Mouse (Mus musculus) lung, postnatal 0 days (tissue): ENCODE measurements around the gene Flnc. TPM values are rescaled to one million over a fixed set of nuclear protein-coding genes. Genes with fewer than 3 reads are reported as not detected.

ENCODE experiments used
- ATAC-seq: fragments of 200-750 bp; cut with Nextera tagmentation; 2 replicates; pipeline ENCODE4 v1.8.0; 2017; ENCODE audit warnings: moderate library complexity
- DNase-seq: peaks from one replicate; pipeline ENCODE4 v3.0.0-alpha.2; 2016; ENCODE audit warnings: low spot score
- H3K27ac ChIP-seq: fragments of 300-500 bp; sonication (generic); 2 replicates; pipeline ENCODE4 v1.5.1; 2014; ENCODE audit warnings: antibody characterized with exemption, mild to moderate bottlenecking, low read length, mixed read lengths
- H3K27me3 ChIP-seq: fragments of 300-500 bp; sonication (generic); replicated peaks from 2 replicates; pipeline ENCODE4 v1.6.1; 2014; ENCODE audit warnings: low read length, mixed read lengths; ENCODE audit not compliant: insufficient read depth
- H3K36me3 ChIP-seq: fragments of 300-500 bp; sonication (generic); 2 replicates; pipeline ENCODE4 v1.6.1; 2014; ENCODE audit warnings: low read length, mixed read lengths; ENCODE audit not compliant: insufficient read depth
- H3K4me1 ChIP-seq: fragments of 300-500 bp; sonication (generic); 2 replicates; pipeline ENCODE4 v1.6.1; 2014; ENCODE audit warnings: antibody characterized with exemption, low read depth, low read length, mixed read lengths; ENCODE audit not compliant: insufficient read depth
- H3K4me2 ChIP-seq: fragments of 300-500 bp; sonication (generic); replicated peaks from 2 replicates; pipeline ENCODE4 v1.6.1; 2014; ENCODE audit warnings: low read depth, mild to moderate bottlenecking, low read length, moderate library complexity, mixed read lengths
- H3K4me3 ChIP-seq: fragments of 300-500 bp; sonication (generic); 2 replicates; pipeline ENCODE4 v1.5.1; 2014; ENCODE audit warnings: low read depth, low read length
- H3K9ac ChIP-seq: fragments of 300-500 bp; sonication (generic); replicated peaks from 2 replicates; pipeline ENCODE4 v1.6.1; 2014; ENCODE audit warnings: low read depth, mild to moderate bottlenecking
- H3K9me3 ChIP-seq: fragments of 300-500 bp; sonication (generic); 2 replicates; pipeline ENCODE4 v1.6.1; 2016; ENCODE audit warnings: low read length, mixed read lengths
- CTCF ChIP-seq: IDR thresholded peaks from 2 replicates; pipeline ENCODE4 v1.5.1; 2016; ENCODE audit warnings: antibody characterized with exemption, mild to moderate bottlenecking
- EP300 ChIP-seq: IDR thresholded peaks from 2 replicates; pipeline ENCODE4 v1.6.1; 2016; ENCODE audit warnings: antibody characterized with exemption, mild to moderate bottlenecking, control low read depth
- WGBS: fragments of 180-500 bp; shearing (Covaris S2); extraction: QIAGEN DNeasy Blood & Tissue Kit; methylation state at CpG from one replicate; pipeline ENCODE4 v1.1.7; 2014; 5-methylcytosine and 5-hydroxymethylcytosine counted together
- polyA plus RNA-seq: library from polyadenylated mRNA; unstranded; fragments of >200 nt; fragmentation: Nextera tagmentation; extraction: Ambion mirVana; gene quantifications from 2 replicates; pipeline ENCODE4 v1.2.1, GENCODE M21; 2015

Gene Flnc
- polyA plus RNA-seq, 1 experiment from 2014 or later = 1.2 TPM

DNA sequence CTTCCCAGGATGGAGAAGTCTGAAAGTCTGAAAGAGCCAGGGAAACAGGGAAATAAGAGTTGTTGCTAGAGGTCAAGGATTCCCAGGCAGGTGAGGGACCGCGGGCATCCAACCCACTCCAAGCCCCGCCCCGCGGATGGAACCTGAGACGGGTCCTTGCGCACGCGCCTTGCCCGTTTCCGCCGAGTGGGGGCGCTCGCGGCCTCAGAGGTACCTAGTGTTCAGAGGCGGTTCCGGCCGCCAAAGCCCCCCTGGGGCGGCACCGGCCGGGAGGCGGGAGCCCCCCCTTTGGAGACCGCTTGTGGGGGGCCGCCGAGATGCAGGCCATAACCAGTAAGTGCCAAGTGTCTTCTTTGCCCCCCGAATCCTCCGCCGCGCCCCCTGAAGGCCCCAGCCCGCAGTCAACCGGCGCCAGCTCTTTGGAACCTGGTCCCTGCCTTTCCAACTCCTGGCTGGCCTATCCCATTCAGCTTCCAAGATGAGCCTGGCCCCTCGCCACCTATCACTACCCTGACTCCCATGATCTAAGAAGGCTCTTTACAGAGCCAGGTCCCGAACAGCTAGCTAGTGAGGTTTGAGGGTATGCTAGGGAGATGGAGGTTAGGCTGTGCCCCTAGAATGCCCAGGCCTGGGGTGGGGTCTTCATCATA, 30.2 kb upstream of the Flnc start:
- Histone ChIP-seq H3K27me3 (0 out of 2 replicates have a peak, but pooled peaks cover 6% of the 10 kb centered on the region), H3K4me3 (no peak overlapping the region)

GRCm38 (mm10) chr6:29406412-29406811, 26.6 kb upstream of the Flnc start:
- DNase-seq = no peak
- H3K9ac ChIP-seq = no peak overlapping the region
- 0 out of 2 replicates have a peak, but pooled peaks cover 6% of the 10 kb centered on the region for H3K27me3 ChIP-seq
- TF ChIP-seq CTCF (no peak), EP300 (no peak)
- H3K4me3 ChIP-seq = no peak overlapping the region
- no peaks in the 10 kb centered on the region for H3K9me3 ChIP-seq
- no peak overlapping the region for H3K4me2 ChIP-seq
- no peak overlapping the region for H3K27ac ChIP-seq
- no peaks in the 10 kb centered on the region for H3K36me3 ChIP-seq
- ATAC-seq = no peak
- H3K4me1 ChIP-seq = no peaks in the 10 kb centered on the region
- 80% methylated on average over 6 of the region's 6 CpGs for WGBS

More for the DNA sequence above, 30.2 kb upstream of the Flnc start:
- 7% methylated on average over 33 of the region's 34 CpGs for WGBS
- H3K4me2 ChIP-seq = no peak overlapping the region
- DNase-seq (no peak), ATAC-seq (no peak)
- H3K9ac ChIP-seq = no peak overlapping the region
- no peaks in the 10 kb centered on the region for H3K4me1 ChIP-seq
- TF ChIP-seq CTCF (peak; percentile 24; the same call in 1 of the 2 replicates), EP300 (no peak)
- no peak overlapping the region for H3K27ac ChIP-seq
- no peaks in the 10 kb centered on the region for H3K36me3 ChIP-seq
- H3K9me3 ChIP-seq = no peaks in the 10 kb centered on the region

DNA sequence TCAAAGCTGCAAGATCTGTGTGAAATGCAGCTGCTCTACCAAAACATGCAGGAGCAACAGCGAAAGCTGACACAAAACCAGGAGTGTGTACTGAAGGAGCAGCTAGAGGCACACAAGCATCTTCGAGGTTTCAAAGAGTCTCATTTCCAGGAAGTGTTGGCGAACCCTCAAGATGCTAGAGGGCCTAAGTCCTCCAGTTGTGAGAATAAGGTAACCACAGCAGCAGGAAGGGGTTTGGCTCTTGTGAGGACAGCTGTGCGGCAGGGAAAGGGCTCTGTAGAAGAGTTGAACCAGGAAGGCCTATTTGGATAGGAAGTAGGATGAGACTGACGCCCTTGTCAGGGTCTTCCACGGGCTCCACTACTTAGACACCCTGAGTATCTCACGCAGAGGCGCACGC, 17.6 kb upstream of the Flnc start:
- Histone ChIP-seq H3K4me1 (no peaks in the 10 kb centered on the region), H3K4me3 (no peak overlapping the region), H3K27me3 (no peaks in the 10 kb centered on the region), H3K27ac (no peak overlapping the region), H3K4me2 (no peak overlapping the region), H3K9me3 (no peaks in the 10 kb centered on the region), H3K9ac (no peak overlapping the region), H3K36me3 (no peaks in the 10 kb centered on the region)
- DNase-seq (peak; percentile 28), ATAC-seq (no peak)
- 66% methylated on average over 9 of the region's 9 CpGs for WGBS
- TF ChIP-seq CTCF (no peak), EP300 (no peak)

DNA sequence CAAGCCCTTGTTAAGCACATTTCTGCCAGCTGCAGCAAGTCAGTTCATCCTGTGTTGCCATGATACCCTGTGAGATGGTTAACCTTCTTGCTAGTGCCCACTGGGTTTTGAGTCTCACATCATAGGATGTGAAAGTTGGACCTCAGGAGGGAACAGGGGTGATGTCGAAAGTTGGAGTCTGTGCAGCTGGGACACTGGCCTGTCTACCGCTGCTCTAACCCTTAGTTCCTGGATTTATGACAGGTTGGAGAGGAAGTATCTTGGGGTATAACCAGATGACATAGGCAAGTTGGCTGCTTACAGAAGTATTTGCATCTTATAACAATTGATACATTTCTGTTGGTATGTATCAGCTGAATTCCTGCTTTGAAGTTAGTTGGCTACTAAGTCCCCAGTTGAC, 12.5 kb upstream of the Flnc start:
- Histone ChIP-seq H3K4me3 (no peak overlapping the region), H3K4me2 (no peak overlapping the region), H3K9me3 (no peaks in the 10 kb centered on the region), H3K9ac (no peak overlapping the region), H3K27ac (no peak overlapping the region), H3K4me1 (no peaks in the 10 kb centered on the region), H3K27me3 (no peaks in the 10 kb centered on the region), H3K36me3 (no peaks in the 10 kb centered on the region)
- 70% methylated on average over 2 of the region's 2 CpGs for WGBS
- DNase-seq (no peak), ATAC-seq (no peak)
- TF ChIP-seq EP300 (no peak), CTCF (no peak)

DNA sequence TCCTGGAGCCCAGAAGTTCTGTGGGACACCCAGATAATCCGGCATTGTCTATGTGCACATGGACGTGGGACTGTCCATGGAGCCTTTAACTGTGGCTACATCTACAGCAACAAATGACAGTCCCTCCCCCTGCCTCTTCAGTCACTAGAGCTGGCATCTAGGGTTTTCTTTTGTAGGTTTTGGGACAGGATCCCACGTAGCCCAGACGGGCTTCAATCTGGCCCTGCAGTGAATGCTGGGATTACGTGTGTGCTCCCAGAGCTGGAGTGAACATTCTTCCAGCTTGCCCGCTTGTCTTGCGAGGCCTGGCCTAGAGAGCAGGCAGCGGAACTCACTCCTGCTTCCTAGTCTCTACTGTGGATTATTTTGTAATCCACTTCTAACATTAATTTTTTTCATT, 7.9 kb upstream of the Flnc start:
- H3K4me2 ChIP-seq = no peak overlapping the region
- TF ChIP-seq EP300 = no peak
- no peak for TF ChIP-seq CTCF
- no peak overlapping the region for H3K4me3 ChIP-seq
- no peak for ATAC-seq
- H3K9ac ChIP-seq = no peak overlapping the region
- H3K27me3 ChIP-seq = no peaks in the 10 kb centered on the region
- H3K9me3 ChIP-seq = no peaks in the 10 kb centered on the region
- no peaks in the 10 kb centered on the region for H3K4me1 ChIP-seq
- no peak overlapping the region for H3K27ac ChIP-seq
- no peak for DNase-seq
- 84% methylated on average over 8 of the region's 8 CpGs for WGBS
- H3K36me3 ChIP-seq = no peaks in the 10 kb centered on the region

- Histone ChIP-seq H3K4me2 (no peak overlapping the region), H3K36me3 (no peaks in the 10 kb centered on the region), H3K4me3 (no peak overlapping the region), H3K4me1 (no peaks in the 10 kb centered on the region), H3K27me3 (no peaks in the 10 kb centered on the region), H3K9me3 (no peaks in the 10 kb centered on the region), H3K9ac (no peak overlapping the region), H3K27ac (no peak overlapping the region)
- DNase-seq = no peak
- no peak for TF ChIP-seq EP300
- no peak for TF ChIP-seq CTCF
- 67% methylated on average over 6 of the region's 6 CpGs for WGBS
- ATAC-seq = no peak
These were observed 6.7 kb upstream of the Flnc start for GRCm38 (mm10) chr6:29426331-29426730.
